Mouse (Mus musculus): Measurements from ENCODE around the gene Sh3d21. TPM values are rescaled to one million over a fixed set of nuclear protein-coding genes. Genes with fewer than 3 reads are reported as not detected.

Gene Sh3d21
- polyA plus RNA-seq, 1 experiment from 2014 or later, result 1.5 TPM

- 33% methylated on average over 7 of the region's 7 CpGs for WGBS
- Histone ChIP-seq H3K27ac (ENCODE audit: low read depth, low read length) (peak overlapping the region; percentile 81), H3K4me1 (ENCODE audit: control insufficient read depth, insufficient read depth, low read depth, low read length) (peaks cover 26% of the 10 kb centered on the region)
Observed at GRCm38 (mm10) chr4:126102061-126102841, 61.0 kb downstream of the Sh3d21 start.

GRCm38 (mm10) chr4:126100764-126101163, 62.5 kb downstream of the Sh3d21 start:
- Histone ChIP-seq H3K4me3 (ENCODE audit: low read length) (no peak overlapping the region), H3K36me3 (ENCODE audit: control insufficient read depth, insufficient read depth, low read length) (no peaks in the 10 kb centered on the region), H3K9me3 (ENCODE audit: control insufficient read depth, low read length) (no peaks in the 10 kb centered on the region), H3K9ac (ENCODE audit: low read depth, low read length) (no peak overlapping the region), H3K4me2 (ENCODE audit: low read length) (no peak overlapping the region), H3K4me1 (ENCODE audit: control insufficient read depth, insufficient read depth, low read depth, low read length) (peaks cover 23% of the 10 kb centered on the region), H3K27ac (ENCODE audit: low read depth, low read length) (no peak overlapping the region), H3K27me3 (replicated peaks; ENCODE audit: control insufficient read depth, insufficient read depth, low read length) (no peaks in the 10 kb centered on the region)
- 90% methylated on average over 3 of the region's 3 CpGs for WGBS
- ATAC-seq, result no peak

More at GRCm38 (mm10) chr4:126102061-126102841, 61.0 kb downstream of the Sh3d21 start:
- Histone ChIP-seq H3K36me3 (ENCODE audit: control insufficient read depth, insufficient read depth, low read length) (no peaks in the 10 kb centered on the region), H3K4me2 (ENCODE audit: low read length) (peak overlapping the region; percentile 71), H3K9me3 (ENCODE audit: control insufficient read depth, low read length) (no peaks in the 10 kb centered on the region), H3K4me3 (ENCODE audit: low read length) (no peak overlapping the region), H3K27me3 (replicated peaks; ENCODE audit: control insufficient read depth, insufficient read depth, low read length) (no peaks in the 10 kb centered on the region), H3K9ac (ENCODE audit: low read depth, low read length) (no peak overlapping the region)
- no peak for ATAC-seq

Other genes starting within 250 kb of the Sh3d21 start
- 0.57 and 0.68 TPM in 2 replicates for gene Csf3r, start 138.9 kb downstream of the Sh3d21 start, polyA plus RNA-seq (2015; fragmentation: Nextera tagmentation; extraction: Ambion mirVana)
- 134 and 138 TPM in 2 replicates for gene Mrps15, start 116.6 kb downstream of the Sh3d21 start, polyA plus RNA-seq (2015; fragmentation: Nextera tagmentation; extraction: Ambion mirVana)
- gene Oscp1, start 104.9 kb downstream of the Sh3d21 start, polyA plus RNA-seq (2015; fragmentation: Nextera tagmentation; extraction: Ambion mirVana), result 42.5 and 42.9 TPM in 2 replicates
- 51.3 and 55.8 TPM in 2 replicates for gene Lsm10, start 66.9 kb downstream of the Sh3d21 start, polyA plus RNA-seq (2015; fragmentation: Nextera tagmentation; extraction: Ambion mirVana)
- gene Stk40, start 59.5 kb downstream of the Sh3d21 start, polyA plus RNA-seq (2015; fragmentation: Nextera tagmentation; extraction: Ambion mirVana), result 29.5 and 34.3 TPM in 2 replicates
- 11.8 and 13.7 TPM in 2 replicates for gene Eva1b, start 15.7 kb downstream of the Sh3d21 start, polyA plus RNA-seq (2015; fragmentation: Nextera tagmentation; extraction: Ambion mirVana)
- gene Thrap3, start 39.3 kb upstream of the Sh3d21 start, polyA plus RNA-seq (2015; fragmentation: Nextera tagmentation; extraction: Ambion mirVana), result 107 and 120 TPM in 2 replicates
- 59.8 and 71.7 TPM in 2 replicates for gene Map7d1, start 92.9 kb upstream of the Sh3d21 start, polyA plus RNA-seq (2015; fragmentation: Nextera tagmentation; extraction: Ambion mirVana)
- gene Trappc3, start 98.8 kb upstream of the Sh3d21 start, polyA plus RNA-seq (2015; fragmentation: Nextera tagmentation; extraction: Ambion mirVana), result 179 and 199 TPM in 2 replicates
- gene Col8a2, start 123.3 kb upstream of the Sh3d21 start, polyA plus RNA-seq (2015; fragmentation: Nextera tagmentation; extraction: Ambion mirVana), result 5.8 and 6.8 TPM in 2 replicates
- 83.1 and 84.1 TPM in 2 replicates for gene Adprhl2, start 158.2 kb upstream of the Sh3d21 start, polyA plus RNA-seq (2015; fragmentation: Nextera tagmentation; extraction: Ambion mirVana)
- gene Tekt2, start 162.2 kb upstream of the Sh3d21 start, polyA plus RNA-seq (2015; fragmentation: Nextera tagmentation; extraction: Ambion mirVana), result 11.8 and 13.5 TPM in 2 replicates

Data from hindbrain, embryonic 16.5 days (tissue).